Mouse (Mus musculus) leukemia stem cell, adult 10-12 weeks (primary cell): ENCODE results near the gene Nudt10. TPM values are rescaled to one million over a fixed set of nuclear protein-coding genes. Genes with fewer than 3 reads are reported as not detected.

ENCODE experiments used
- polyA plus RNA-seq: library from polyadenylated mRNA; stranded (reverse); fragments of >175 nt; gene quantifications from 2 replicates; pipeline ENCODE4 v1.2.3, GENCODE M21; 2012; ENCODE audit warnings: low replicate concordance

The Nudt10 gene
- polyA plus RNA-seq: not detected in 2 replicates

DNA sequence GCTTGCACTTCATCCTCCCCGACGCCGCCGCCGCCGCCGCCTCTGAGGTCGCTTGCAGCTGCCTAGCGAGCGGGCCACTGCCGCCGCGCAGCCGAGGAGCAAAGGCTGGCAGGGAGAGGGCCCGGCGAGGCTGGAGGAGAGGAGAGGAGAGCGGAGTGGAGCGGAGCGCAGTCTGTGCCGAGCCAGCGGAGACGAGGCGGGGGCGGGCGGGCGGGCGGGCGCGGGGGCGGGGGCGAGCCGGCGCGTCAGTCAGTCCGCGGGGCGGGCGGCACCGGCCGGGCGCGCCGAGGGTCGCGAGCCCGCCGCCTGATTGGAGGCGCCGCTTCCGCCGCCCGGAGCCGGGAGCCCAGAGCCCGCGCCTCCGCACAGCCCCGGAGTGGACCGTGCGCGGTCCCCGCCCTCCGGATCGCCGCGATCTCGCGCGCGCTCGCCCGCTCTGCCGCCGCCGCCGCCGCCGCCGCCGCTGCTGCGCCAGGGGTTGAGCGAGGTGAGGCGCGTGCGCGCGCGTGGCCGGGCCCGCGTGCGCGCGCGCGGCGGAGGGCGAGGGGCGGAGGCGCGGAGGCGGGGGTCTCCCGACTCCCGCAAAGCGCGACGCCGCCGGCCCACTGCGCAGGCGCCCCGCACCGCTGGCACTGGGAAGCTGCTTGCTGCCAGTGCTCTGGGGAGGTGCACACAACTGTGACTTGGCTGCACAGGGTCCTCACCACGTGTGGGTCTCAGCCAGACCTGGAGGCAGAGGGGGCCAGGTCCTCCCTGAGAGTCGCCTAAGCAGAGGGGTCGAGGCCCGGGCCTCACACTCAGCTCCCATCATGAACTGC lies at the start of gene Nudt10:
Gene Nudt10 (minus strand): TSS at position 193 of the 818 bp plus-strand sequence.

Other genes with a start within 250 kb of the Nudt10 start
- gene Nudt11, start 125.6 kb downstream of the Nudt10 start, polyA plus RNA-seq: 0.72 and 1.5 TPM in 2 replicates
- gene AU022751, start 89.6 kb downstream of the Nudt10 start, polyA plus RNA-seq: not detected in 2 replicates
- not detected in 2 replicates for gene Bmp15, start 147.7 kb upstream of the Nudt10 start, polyA plus RNA-seq
- gene Shroom4, start 226.8 kb upstream of the Nudt10 start, polyA plus RNA-seq: 0.02 TPM in 1 of 2 replicates, not detected in the other